Mouse (Mus musculus): ENCODE data around the gene Ssu72. TPM values are rescaled to one million over a fixed set of nuclear protein-coding genes. Genes with fewer than 3 reads are reported as not detected.

Gene Ssu72
- polyA plus RNA-seq, 1 experiment from 2014 or later = 145 TPM

GRCm38 (mm10) chr4:155694482-155695401, 9.9 kb upstream of the Ssu72 start:
- ATAC-seq (ENCODE audit: insufficient number of reproducible peaks, insufficient read depth, low FRiP score, low read depth) = peak; percentile 64; the same call in 1 of the 2 replicates
- under 1% methylated on average over 91 of the region's 92 CpGs for WGBS
- peak overlapping the region; percentile 47 for H3K9ac ChIP-seq (replicated peaks; ENCODE audit: low read depth, low read length)

DNA sequence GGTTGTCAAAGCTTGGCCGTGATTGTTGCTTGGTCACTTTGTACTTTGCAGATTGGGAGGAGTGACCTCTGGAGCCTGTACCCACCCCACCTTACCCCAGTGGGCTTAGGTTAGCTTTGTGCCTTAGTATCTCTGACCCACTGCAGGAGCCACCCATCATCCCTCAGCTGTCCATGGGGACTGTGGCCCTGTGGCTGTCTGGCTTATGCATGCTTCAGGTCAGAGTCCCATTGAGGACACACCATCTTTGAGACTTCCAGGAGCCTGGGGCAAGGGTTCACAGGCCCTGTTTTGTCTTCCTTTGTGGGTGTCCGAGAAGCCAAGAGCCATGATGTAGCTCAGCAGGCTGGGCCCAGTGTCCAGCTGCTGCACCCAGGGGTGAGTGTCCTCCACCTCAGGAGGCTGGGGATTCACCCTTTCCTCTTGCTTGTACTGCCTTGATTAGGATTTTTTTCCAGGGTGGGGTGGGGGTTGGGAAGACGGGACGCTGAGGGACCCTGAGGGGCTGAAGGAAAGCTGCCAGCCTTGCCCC, 9.0 kb upstream of the Ssu72 start:
- H3K36me3 ChIP-seq (ENCODE audit: control insufficient read depth, insufficient read depth, low read length) = no peaks in the 10 kb centered on the region
- no peak overlapping the region for H3K9ac ChIP-seq (replicated peaks; ENCODE audit: low read depth, low read length)
- ATAC-seq (ENCODE audit: insufficient number of reproducible peaks, insufficient read depth, low FRiP score, low read depth) = no peak
- H3K4me2 ChIP-seq (replicated peaks; ENCODE audit: low read depth, low read length) = peak overlapping the region; percentile 81
- 85% methylated on average over 4 of the region's 4 CpGs for WGBS
- no peaks in the 10 kb centered on the region for H3K9me3 ChIP-seq (ENCODE audit: control insufficient read depth, low read depth, low read length)
- 0 out of 2 replicates have a peak, but pooled peaks cover 6% of the 10 kb centered on the region for H3K4me1 ChIP-seq (ENCODE audit: control insufficient read depth, insufficient read depth, low read length)
- no peaks in the 10 kb centered on the region for H3K27me3 ChIP-seq (ENCODE audit: control insufficient read depth, insufficient read depth, low read length)
- peak overlapping the region; percentile 66 for H3K4me3 ChIP-seq (ENCODE audit: low read depth, low read length)
- H3K27ac ChIP-seq (ENCODE audit: low read length) = no peak overlapping the region

More at GRCm38 (mm10) chr4:155694482-155695401, 9.9 kb upstream of the Ssu72 start:
- Histone ChIP-seq H3K36me3 (ENCODE audit: control insufficient read depth, insufficient read depth, low read length) (no peaks in the 10 kb centered on the region), H3K27me3 (ENCODE audit: control insufficient read depth, insufficient read depth, low read length) (no peaks in the 10 kb centered on the region), H3K4me3 (ENCODE audit: low read depth, low read length) (peak overlapping the region; percentile 66), H3K4me1 (ENCODE audit: control insufficient read depth, insufficient read depth, low read length) (0 out of 2 replicates have a peak, but pooled peaks cover 6% of the 10 kb centered on the region), H3K9me3 (ENCODE audit: control insufficient read depth, low read depth, low read length) (no peaks in the 10 kb centered on the region), H3K27ac (ENCODE audit: low read length) (peak overlapping the region; percentile 52; the same call in 1 of the 2 replicates), H3K4me2 (replicated peaks; ENCODE audit: low read depth, low read length) (peak overlapping the region; percentile 81)

GRCm38 (mm10) chr4:155696261-155697255, 8.0 kb upstream of the Ssu72 start:
- no peak for ATAC-seq (ENCODE audit: insufficient number of reproducible peaks, insufficient read depth, low FRiP score, low read depth)
- Histone ChIP-seq H3K4me1 (ENCODE audit: control insufficient read depth, insufficient read depth, low read length) (0 out of 2 replicates have a peak, but pooled peaks cover 6% of the 10 kb centered on the region), H3K4me2 (replicated peaks; ENCODE audit: low read depth, low read length) (0 out of 2 replicates have a peak overlapping the region, but pooled peaks have one; percentile 81), H3K9me3 (ENCODE audit: control insufficient read depth, low read depth, low read length) (no peaks in the 10 kb centered on the region), H3K27me3 (ENCODE audit: control insufficient read depth, insufficient read depth, low read length) (no peaks in the 10 kb centered on the region), H3K9ac (replicated peaks; ENCODE audit: low read depth, low read length) (no peak overlapping the region), H3K36me3 (ENCODE audit: control insufficient read depth, insufficient read depth, low read length) (no peaks in the 10 kb centered on the region), H3K4me3 (ENCODE audit: low read depth, low read length) (no peak overlapping the region), H3K27ac (ENCODE audit: low read length) (no peak overlapping the region)
- WGBS = 65% methylated on average over 16 of the region's 16 CpGs

GRCm38 (mm10) chr4:155700425-155700824, 4.2 kb upstream of the Ssu72 start:
- Histone ChIP-seq H3K4me1 (ENCODE audit: control insufficient read depth, insufficient read depth, low read length) (0 out of 2 replicates have a peak, but pooled peaks cover 3% of the 10 kb centered on the region), H3K4me3 (ENCODE audit: low read depth, low read length) (no peak overlapping the region), H3K9me3 (ENCODE audit: control insufficient read depth, low read depth, low read length) (no peaks in the 10 kb centered on the region), H3K4me2 (replicated peaks; ENCODE audit: low read depth, low read length) (no peak overlapping the region), H3K9ac (replicated peaks; ENCODE audit: low read depth, low read length) (no peak overlapping the region), H3K27me3 (ENCODE audit: control insufficient read depth, insufficient read depth, low read length) (no peaks in the 10 kb centered on the region), H3K27ac (ENCODE audit: low read length) (no peak overlapping the region), H3K36me3 (ENCODE audit: control insufficient read depth, insufficient read depth, low read length) (no peaks in the 10 kb centered on the region)
- ATAC-seq (ENCODE audit: insufficient number of reproducible peaks, insufficient read depth, low FRiP score, low read depth) = no peak

GRCm38 (mm10) chr4:155703425-155703929, 1.1 kb upstream of the Ssu72 start:
- Histone ChIP-seq H3K27me3 (ENCODE audit: control insufficient read depth, insufficient read depth, low read length) (no peaks in the 10 kb centered on the region), H3K4me2 (replicated peaks; ENCODE audit: low read depth, low read length) (no peak overlapping the region), H3K4me3 (ENCODE audit: low read depth, low read length) (no peak overlapping the region), H3K27ac (ENCODE audit: low read length) (no peak overlapping the region), H3K9ac (replicated peaks; ENCODE audit: low read depth, low read length) (no peak overlapping the region), H3K9me3 (ENCODE audit: control insufficient read depth, low read depth, low read length) (no peaks in the 10 kb centered on the region), H3K36me3 (ENCODE audit: control insufficient read depth, insufficient read depth, low read length) (no peaks in the 10 kb centered on the region), H3K4me1 (ENCODE audit: control insufficient read depth, insufficient read depth, low read length) (peaks cover 8% of the 10 kb centered on the region; the same call in 1 of the 2 replicates)
- WGBS = 96% methylated on average over 4 of the region's 4 CpGs
- no peak for ATAC-seq (ENCODE audit: insufficient number of reproducible peaks, insufficient read depth, low FRiP score, low read depth)

DNA sequence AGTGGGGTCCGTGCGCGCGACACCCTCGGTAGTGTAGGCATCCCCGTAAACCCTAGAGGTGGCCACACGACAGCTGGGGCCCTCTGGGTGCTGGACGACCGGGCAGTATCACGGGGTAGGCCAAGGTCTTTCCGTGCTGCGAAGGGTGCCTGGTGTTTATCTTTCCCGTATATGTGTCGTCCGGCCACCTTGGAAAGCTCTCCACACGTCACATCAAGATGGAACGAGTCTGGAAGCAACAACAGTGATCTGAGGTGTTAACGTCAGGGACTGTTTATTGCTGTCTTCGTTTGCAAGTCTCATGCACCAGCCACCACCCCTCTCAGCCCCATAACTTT, 961 bp downstream of the Ssu72 start:
- Histone ChIP-seq H3K9me3 (ENCODE audit: control insufficient read depth, low read depth, low read length) (no peaks in the 10 kb centered on the region), H3K27me3 (ENCODE audit: control insufficient read depth, insufficient read depth, low read length) (no peaks in the 10 kb centered on the region), H3K27ac (ENCODE audit: low read length) (peak overlapping the region; percentile 96), H3K36me3 (ENCODE audit: control insufficient read depth, insufficient read depth, low read length) (no peaks in the 10 kb centered on the region; the same call in 1 of the 2 replicates), H3K4me1 (ENCODE audit: control insufficient read depth, insufficient read depth, low read length) (peaks cover 16% of the 10 kb centered on the region; the same call in 1 of the 2 replicates), H3K4me2 (replicated peaks; ENCODE audit: low read depth, low read length) (peak overlapping the region; percentile 70), H3K4me3 (ENCODE audit: low read depth, low read length) (peak overlapping the region; percentile 86), H3K9ac (replicated peaks; ENCODE audit: low read depth, low read length) (peak overlapping the region; percentile 91)
- ATAC-seq (ENCODE audit: insufficient number of reproducible peaks, insufficient read depth, low FRiP score, low read depth) = no peak
- under 1% methylated on average over 19 of the region's 19 CpGs for WGBS

DNA sequence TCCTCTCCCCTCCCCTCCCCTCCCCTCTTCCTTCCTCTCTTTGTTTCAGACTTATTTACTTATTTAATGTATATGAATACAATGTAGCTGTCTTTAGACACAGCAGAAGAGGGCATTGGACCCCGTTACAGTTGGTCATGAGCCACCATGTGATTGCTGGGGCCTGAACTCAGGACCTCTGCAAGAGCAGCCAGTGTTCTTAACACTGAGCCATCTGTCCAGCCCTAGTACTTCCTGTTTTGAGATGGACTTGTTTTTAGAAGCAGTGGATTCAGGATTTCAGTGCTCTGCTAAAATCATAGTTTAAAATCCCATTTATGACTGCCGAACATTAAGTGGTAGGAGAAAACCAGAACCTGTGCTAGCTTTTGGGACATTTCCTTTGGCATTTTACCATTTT, 4.0 kb downstream of the Ssu72 start:
- H3K27ac ChIP-seq (ENCODE audit: low read length) = no peak overlapping the region
- no peak for ATAC-seq (ENCODE audit: insufficient number of reproducible peaks, insufficient read depth, low FRiP score, low read depth)
- H3K4me2 ChIP-seq (replicated peaks; ENCODE audit: low read depth, low read length) = no peak overlapping the region
- H3K9me3 ChIP-seq (ENCODE audit: control insufficient read depth, low read depth, low read length) = no peaks in the 10 kb centered on the region
- H3K4me1 ChIP-seq (ENCODE audit: control insufficient read depth, insufficient read depth, low read length) = peaks cover 18% of the 10 kb centered on the region; the same call in 1 of the 2 replicates
- 79% methylated on average over 2 of the region's 2 CpGs for WGBS
- H3K9ac ChIP-seq (replicated peaks; ENCODE audit: low read depth, low read length) = no peak overlapping the region
- no peak overlapping the region for H3K4me3 ChIP-seq (ENCODE audit: low read depth, low read length)
- no peaks in the 10 kb centered on the region for H3K27me3 ChIP-seq (ENCODE audit: control insufficient read depth, insufficient read depth, low read length)
- no peaks in the 10 kb centered on the region; the same call in 1 of the 2 replicates for H3K36me3 ChIP-seq (ENCODE audit: control insufficient read depth, insufficient read depth, low read length)
